Mouse (Mus musculus): ENCODE results near the gene Tspan15. TPM values are rescaled to one million over a fixed set of nuclear protein-coding genes. Genes with fewer than 3 reads are reported as not detected.

Tspan15 gene
- total RNA-seq, 1 experiment: 10.1 TPM

- no peak overlapping the region for H3K27ac ChIP-seq (ENCODE audit: insufficient read depth, low read depth, low read length, poor library complexity, severe bottlenecking)
- no peak overlapping the region for H3K4me3 ChIP-seq (ENCODE audit: insufficient read depth in 1 of 2, low read depth in 1 of 2, low read length in 2 of 2, poor library complexity in 1 of 2, severe bottlenecking in 1 of 2)
- in situ Hi-C loops (cut with MboI; ENCODE audit: low sequenced_read_pairs in 2 of 2, unreplicated experiment in 2 of 2): no loop called here
- H3K9me3 ChIP-seq (ENCODE audit: control insufficient read depth, insufficient read depth, low read depth, low read length): no peaks in the 10 kb centered on the region
- TF ChIP-seq ZC3H11A (IDR thresholded peaks at IDR 0.05; ENCODE audit: borderline replicate concordance, low read depth, low read length): no peak
- no peak for TF ChIP-seq HCFC1 (IDR thresholded peaks at IDR 0.05; ENCODE audit: borderline replicate concordance, insufficient read depth, low read length)
- no peak for TF ChIP-seq CHD2 (IDR thresholded peaks at IDR 0.05; ENCODE audit: low read depth, low read length)
- no peak for TF ChIP-seq MAFK (IDR thresholded peaks at IDR 0.05; ENCODE audit: insufficient read depth, low read depth, low read length)
- no peak for TF ChIP-seq ZNF384 (IDR thresholded peaks at IDR 0.05; ENCODE audit: low read depth, low read length)
- no peaks in the 10 kb centered on the region for H3K36me3 ChIP-seq (ENCODE audit: control insufficient read depth, insufficient read depth, low read length, poor library complexity, severe bottlenecking)
- DNase-seq (ENCODE audit: low read depth, low spot score): no peak
- H3K9ac ChIP-seq (ENCODE audit: insufficient read depth, low read depth, low read length, poor library complexity, severe bottlenecking): no peak overlapping the region
- peaks cover 3 to 11% of the 10 kb centered on the region in 2 experiments; a peak in 3 of 4 replicates for H3K4me1 ChIP-seq (ENCODE audit: control insufficient read depth in 2 of 2, insufficient read depth in 2 of 2, low read length in 2 of 2, poor library complexity in 1 of 2)
Measured at GRCm38 (mm10) chr10:62239270-62239669, 8.2 kb upstream of the Tspan15 start.

- H3K36me3 ChIP-seq (ENCODE audit: control insufficient read depth, insufficient read depth, low read length, poor library complexity, severe bottlenecking): no peaks in the 10 kb centered on the region
- no peak for TF ChIP-seq ZNF384 (IDR thresholded peaks at IDR 0.05; ENCODE audit: low read depth, low read length)
- no peak for TF ChIP-seq ZC3H11A (IDR thresholded peaks at IDR 0.05; ENCODE audit: borderline replicate concordance, low read depth, low read length)
- no peak for TF ChIP-seq HCFC1 (IDR thresholded peaks at IDR 0.05; ENCODE audit: borderline replicate concordance, insufficient read depth, low read length)
- TF ChIP-seq CHD2 (IDR thresholded peaks at IDR 0.05; ENCODE audit: low read depth, low read length): no peak
- no peak for TF ChIP-seq MAFK (IDR thresholded peaks at IDR 0.05; ENCODE audit: insufficient read depth, low read depth, low read length)
- H3K27ac ChIP-seq (ENCODE audit: insufficient read depth, low read depth, low read length, poor library complexity, severe bottlenecking): no peak overlapping the region
- H3K4me3 ChIP-seq (ENCODE audit: insufficient read depth in 1 of 2, low read depth in 1 of 2, low read length in 2 of 2, poor library complexity in 1 of 2, severe bottlenecking in 1 of 2): no peak overlapping the region
- DNase-seq (ENCODE audit: low read depth, low spot score): no peak
- H3K4me1 ChIP-seq (ENCODE audit: control insufficient read depth in 2 of 2, insufficient read depth in 2 of 2, low read length in 2 of 2, poor library complexity in 1 of 2): peaks cover 3 to 11% of the 10 kb centered on the region in 2 experiments; a peak in 3 of 4 replicates
- in situ Hi-C loops (cut with MboI; ENCODE audit: low sequenced_read_pairs in 2 of 2, unreplicated experiment in 2 of 2): no loop called here
- H3K9ac ChIP-seq (ENCODE audit: insufficient read depth, low read depth, low read length, poor library complexity, severe bottlenecking): no peak overlapping the region
- no peaks in the 10 kb centered on the region for H3K9me3 ChIP-seq (ENCODE audit: control insufficient read depth, insufficient read depth, low read depth, low read length)
Measured at GRCm38 (mm10) chr10:62238688-62239087, 7.6 kb upstream of the Tspan15 start.

- Histone ChIP-seq H3K4me3 (ENCODE audit: insufficient read depth in 1 of 2, low read depth in 1 of 2, low read length in 2 of 2, poor library complexity in 1 of 2, severe bottlenecking in 1 of 2) (no peak overlapping the region), H3K36me3 (ENCODE audit: control insufficient read depth, insufficient read depth, low read length, poor library complexity, severe bottlenecking) (no peaks in the 10 kb centered on the region), H3K9me3 (ENCODE audit: control insufficient read depth, insufficient read depth, low read depth, low read length) (no peaks in the 10 kb centered on the region), H3K27ac (ENCODE audit: insufficient read depth, low read depth, low read length, poor library complexity, severe bottlenecking) (no peak overlapping the region), H3K4me1 (ENCODE audit: control insufficient read depth in 2 of 2, insufficient read depth in 2 of 2, low read length in 2 of 2, poor library complexity in 1 of 2) (peaks cover 8 to 11% of the 10 kb centered on the region in 2 experiments; a peak in 3 of 4 replicates), H3K9ac (ENCODE audit: insufficient read depth, low read depth, low read length, poor library complexity, severe bottlenecking) (no peak overlapping the region)
- no peak for DNase-seq (ENCODE audit: low read depth, low spot score)
- TF ChIP-seq ZNF384 (IDR thresholded peaks at IDR 0.05; ENCODE audit: low read depth, low read length) (no peak), CHD2 (IDR thresholded peaks at IDR 0.05; ENCODE audit: low read depth, low read length) (no peak), ZC3H11A (IDR thresholded peaks at IDR 0.05; ENCODE audit: borderline replicate concordance, low read depth, low read length) (no peak), HCFC1 (IDR thresholded peaks at IDR 0.05; ENCODE audit: borderline replicate concordance, insufficient read depth, low read length) (no peak), MAFK (IDR thresholded peaks at IDR 0.05; ENCODE audit: insufficient read depth, low read depth, low read length) (no peak)
- in situ Hi-C loops (cut with MboI; ENCODE audit: low sequenced_read_pairs in 2 of 2, unreplicated experiment in 2 of 2): no loop called here
Measured at GRCm38 (mm10) chr10:62237205-62237604, 6.2 kb upstream of the Tspan15 start.

- H3K9me3 ChIP-seq (ENCODE audit: control insufficient read depth, insufficient read depth, low read depth, low read length): no peaks in the 10 kb centered on the region
- no peak for TF ChIP-seq HCFC1 (IDR thresholded peaks at IDR 0.05; ENCODE audit: borderline replicate concordance, insufficient read depth, low read length)
- TF ChIP-seq CHD2 (IDR thresholded peaks at IDR 0.05; ENCODE audit: low read depth, low read length): no peak
- TF ChIP-seq ZNF384 (IDR thresholded peaks at IDR 0.05; ENCODE audit: low read depth, low read length): no peak
- TF ChIP-seq ZC3H11A (IDR thresholded peaks at IDR 0.05; ENCODE audit: borderline replicate concordance, low read depth, low read length): no peak
- TF ChIP-seq MAFK (IDR thresholded peaks at IDR 0.05; ENCODE audit: insufficient read depth, low read depth, low read length): no peak
- no peak overlapping the region for H3K9ac ChIP-seq (ENCODE audit: insufficient read depth, low read depth, low read length, poor library complexity, severe bottlenecking)
- H3K4me3 ChIP-seq (ENCODE audit: insufficient read depth in 1 of 2, low read depth in 1 of 2, low read length in 2 of 2, poor library complexity in 1 of 2, severe bottlenecking in 1 of 2): no peak overlapping the region
- no peak for DNase-seq (ENCODE audit: low read depth, low spot score)
- H3K4me1 ChIP-seq (ENCODE audit: control insufficient read depth in 2 of 2, insufficient read depth in 2 of 2, low read length in 2 of 2, poor library complexity in 1 of 2): peaks cover 12 to 15% of the 10 kb centered on the region in 2 experiments; a peak in 3 of 4 replicates
- in situ Hi-C loops (cut with MboI; ENCODE audit: low sequenced_read_pairs in 2 of 2, unreplicated experiment in 2 of 2): no loop called here
- no peak overlapping the region for H3K27ac ChIP-seq (ENCODE audit: insufficient read depth, low read depth, low read length, poor library complexity, severe bottlenecking)
- H3K36me3 ChIP-seq (ENCODE audit: control insufficient read depth, insufficient read depth, low read length, poor library complexity, severe bottlenecking): no peaks in the 10 kb centered on the region
Measured at GRCm38 (mm10) chr10:62236165-62236564, 5.1 kb upstream of the Tspan15 start.

- Histone ChIP-seq H3K27ac (ENCODE audit: insufficient read depth, low read depth, low read length, poor library complexity, severe bottlenecking) (no peak overlapping the region), H3K36me3 (ENCODE audit: control insufficient read depth, insufficient read depth, low read length, poor library complexity, severe bottlenecking) (no peaks in the 10 kb centered on the region), H3K4me3 (ENCODE audit: insufficient read depth in 1 of 2, low read depth in 1 of 2, low read length in 2 of 2, poor library complexity in 1 of 2, severe bottlenecking in 1 of 2) (no peak overlapping the region), H3K4me1 (ENCODE audit: control insufficient read depth in 2 of 2, insufficient read depth in 2 of 2, low read length in 2 of 2, poor library complexity in 1 of 2) (peaks cover 12% of the 10 kb centered on the region in 2 experiments; a peak in 3 of 4 replicates), H3K9me3 (ENCODE audit: control insufficient read depth, insufficient read depth, low read depth, low read length) (no peaks in the 10 kb centered on the region), H3K9ac (ENCODE audit: insufficient read depth, low read depth, low read length, poor library complexity, severe bottlenecking) (no peak overlapping the region)
- no peak for DNase-seq (ENCODE audit: low read depth, low spot score)
- in situ Hi-C loops (cut with MboI; ENCODE audit: low sequenced_read_pairs in 2 of 2, unreplicated experiment in 2 of 2): no loop called here
- TF ChIP-seq ZNF384 (IDR thresholded peaks at IDR 0.05; ENCODE audit: low read depth, low read length): no peak
- no peak for TF ChIP-seq MAFK (IDR thresholded peaks at IDR 0.05; ENCODE audit: insufficient read depth, low read depth, low read length)
- no peak for TF ChIP-seq CHD2 (IDR thresholded peaks at IDR 0.05; ENCODE audit: low read depth, low read length)
- TF ChIP-seq ZC3H11A (IDR thresholded peaks at IDR 0.05; ENCODE audit: borderline replicate concordance, low read depth, low read length): no peak
- no peak for TF ChIP-seq HCFC1 (IDR thresholded peaks at IDR 0.05; ENCODE audit: borderline replicate concordance, insufficient read depth, low read length)
Measured at GRCm38 (mm10) chr10:62231811-62232210, 760 bp upstream of the Tspan15 start.

All from ES-E14 (cell line).